Comparison of ENCODE assay signal across 8 mouse cellular contexts in genomic region chr7:118111128-118111527, GRCm38 (mm10). TPM values are rescaled to one million over a fixed set of nuclear protein-coding genes. Genes with fewer than 3 reads are reported as not detected.
DNase-seq lines count a peak whose midpoint lies in the region; ATAC-seq and TF ChIP-seq lines count a peak whose summit lies in the region.

No protein-coding gene starts in this region.

- H3K27ac ChIP-seq in kidney, embryonic 15.5 days, result no peak overlapping the region
- H3K27ac ChIP-seq in embryonic facial prominence, embryonic 14.5 days (replicated peaks; ENCODE audit: low read depth, low read length), result no peak overlapping the region
- peak overlapping the region; percentile 37; the same call in 1 of the 2 replicates for H3K27ac ChIP-seq in intestine, postnatal 0 days (ENCODE audit: low read depth, low read length)

- no peaks in the 10 kb centered on the region for H3K9me3 ChIP-seq in kidney, embryonic 15.5 days (replicated peaks)
- H3K9me3 ChIP-seq in embryonic facial prominence, embryonic 14.5 days (ENCODE audit: control insufficient read depth, low read length), result no peaks in the 10 kb centered on the region
- no peaks in the 10 kb centered on the region for H3K9me3 ChIP-seq in intestine, postnatal 0 days (ENCODE audit: control insufficient read depth)

- H3K4me1 ChIP-seq in kidney, embryonic 15.5 days, result peaks cover 41% of the 10 kb centered on the region
- peaks cover 29% of the 10 kb centered on the region for H3K4me1 ChIP-seq in embryonic facial prominence, embryonic 14.5 days (ENCODE audit: control insufficient read depth, insufficient read depth, low read length)
- H3K4me1 ChIP-seq in intestine, postnatal 0 days (replicated peaks; ENCODE audit: control insufficient read depth, insufficient read depth, low read length), result peaks cover 6% of the 10 kb centered on the region; the same call in 1 of the 2 replicates

- peak overlapping the region; percentile 83 for H3K4me2 ChIP-seq in kidney, embryonic 15.5 days
- H3K4me2 ChIP-seq in embryonic facial prominence, embryonic 14.5 days (ENCODE audit: low read depth, low read length), result peak overlapping the region; percentile 27
- H3K4me2 ChIP-seq in intestine, postnatal 0 days (replicated peaks; ENCODE audit: low read depth), result no peak overlapping the region; the same call in 1 of the 2 replicates
- peak overlapping the region; percentile 18 for H3K4me2 ChIP-seq in myocyte (ENCODE audit: low read depth)

- no peak for ATAC-seq in kidney, embryonic 15.5 days (replicated peaks; ENCODE audit: low FRiP score)
- no peak for ATAC-seq in embryonic facial prominence, embryonic 14.5 days (ENCODE audit: low read depth)
- ATAC-seq in intestine, postnatal 0 days, result no peak

- intact Hi-C loops in left cerebral cortex, postnatal 4 days (cut with DNase I), result no loop called here

- no peak overlapping the region for H3K9ac ChIP-seq in kidney, embryonic 15.5 days
- H3K9ac ChIP-seq in embryonic facial prominence, embryonic 14.5 days (ENCODE audit: low read depth, low read length), result peak overlapping the region; percentile 45
- H3K9ac ChIP-seq in intestine, postnatal 0 days (ENCODE audit: low read depth, low read length), result no peak overlapping the region

- WGBS in kidney, embryonic 15.5 days, result 75% methylated on average over 3 of the region's 3 CpGs
- WGBS in embryonic facial prominence, embryonic 14.5 days, result 77% methylated on average over 3 of the region's 3 CpGs
- 69% methylated on average over 3 of the region's 3 CpGs for WGBS in intestine, postnatal 0 days

- peak overlapping the region; percentile 9; the same call in 1 of the 2 replicates for H3K4me3 ChIP-seq in kidney, embryonic 15.5 days (replicated peaks)
- no peak overlapping the region; the same call in 1 of the 2 replicates for H3K4me3 ChIP-seq in embryonic facial prominence, embryonic 14.5 days (ENCODE audit: low read depth, low read length)
- no peak overlapping the region for H3K4me3 ChIP-seq in intestine, postnatal 0 days (ENCODE audit: low read depth, low read length)
- no peak overlapping the region for H3K4me3 ChIP-seq in myocyte

- no peak for TF ChIP-seq CTCF in intestine, postnatal 0 days (IDR thresholded peaks at IDR 0.05; ENCODE audit: low read depth)

- no peaks in the 10 kb centered on the region for H3K27me3 ChIP-seq in kidney, embryonic 15.5 days
- no peaks in the 10 kb centered on the region for H3K27me3 ChIP-seq in embryonic facial prominence, embryonic 14.5 days (replicated peaks; ENCODE audit: control insufficient read depth, insufficient read depth, low read length)
- H3K27me3 ChIP-seq in intestine, postnatal 0 days (replicated peaks; ENCODE audit: control insufficient read depth, insufficient read depth, low read length), result no peaks in the 10 kb centered on the region
- no peaks in the 10 kb centered on the region for H3K27me3 ChIP-seq in myocyte (ENCODE audit: control insufficient read depth, insufficient read depth, insufficient read length)

- H3K36me3 ChIP-seq in kidney, embryonic 15.5 days, result peaks cover 86% of the 10 kb centered on the region
- H3K36me3 ChIP-seq in embryonic facial prominence, embryonic 14.5 days (ENCODE audit: control insufficient read depth, insufficient read depth, low read length), result peaks cover 88% of the 10 kb centered on the region
- H3K36me3 ChIP-seq in intestine, postnatal 0 days (ENCODE audit: control insufficient read depth, insufficient read depth), result peaks cover 71% of the 10 kb centered on the region
- H3K36me3 ChIP-seq in myocyte (ENCODE audit: control insufficient read depth, insufficient read depth), result peaks cover 80% of the 10 kb centered on the region

- H3K79me2 ChIP-seq in myocyte (ENCODE audit: control insufficient read depth, insufficient read depth), result peaks cover 58% of the 10 kb centered on the region

- no peak for TF ChIP-seq POLR2A in myocyte (IDR thresholded peaks at IDR 0.05; ENCODE audit: insufficient read length, low read depth)

- no peak for DNase-seq in kidney, postnatal 10 days
- no peak for DNase-seq in embryonic facial prominence, embryonic 14.5 days (ENCODE audit: low spot score)
- no peak for DNase-seq in cerebellum, adult 8-10 months
- no peak for DNase-seq in left cerebral cortex, postnatal 4 days
- no peak for DNase-seq in left cerebral cortex, adult 18-20 months (ENCODE audit: low spot score in 2 of 2)

- H3ac ChIP-seq in myocyte (ENCODE audit: control insufficient read depth, insufficient read length), result no peak overlapping the region

TF ChIP-seq in myocyte, 11 proteins besides CTCF, POLR2A, EP300 and RAD21:
- TF ChIP-seq E2F4 (IDR thresholded peaks at IDR 0.05; ENCODE audit: insufficient read depth) (no peak), POLR2AphosphoS2 (IDR thresholded peaks at IDR 0.05; ENCODE audit: insufficient read length, low read depth) (no peak), CEBPB (IDR thresholded peaks at IDR 0.05; ENCODE audit: insufficient read depth, poor library complexity, severe bottlenecking) (no peak), REST (IDR thresholded peaks at IDR 0.05; ENCODE audit: insufficient read depth, insufficient read length) (no peak), MYOG (IDR thresholded peaks at IDR 0.05; ENCODE audit: control insufficient read depth in 1 of 3, insufficient read depth in 1 of 3, insufficient read length in 2 of 3, low read depth in 2 of 3) (no peak), TCF3 (IDR thresholded peaks at IDR 0.05; ENCODE audit: insufficient read length, low read depth) (no peak), SRF (IDR thresholded peaks at IDR 0.05; ENCODE audit: control insufficient read depth, insufficient read length, low read depth) (no peak), USF1 (IDR thresholded peaks at IDR 0.05; ENCODE audit: low read depth) (no peak), MAX (IDR thresholded peaks at IDR 0.05; ENCODE audit: low read depth) (no peak), MYOD1 (IDR thresholded peaks at IDR 0.05; ENCODE audit: control insufficient read depth in 1 of 3, insufficient read length in 2 of 3, low read depth in 2 of 3) (no peak), TCF12 (IDR thresholded peaks at IDR 0.05; ENCODE audit: insufficient read depth, poor library complexity, severe bottlenecking) (no peak)

RNA-seq across cellular contexts. Expression of gene Rps15a, which starts 4.9 kb away (rescaled TPM):
- 803 and 853 TPM in 2 replicates for polyA plus RNA-seq in kidney, embryonic 15.5 days (2015; fragmentation: Nextera tagmentation; extraction: Ambion mirVana)
- 887 and 1,013 TPM in 2 replicates for polyA plus RNA-seq in embryonic facial prominence, embryonic 14.5 days (2014; fragmentation: Nextera tagmentation; extraction: Ambion mirVana)
- polyA plus RNA-seq in intestine, postnatal 0 days (2015; fragmentation: Nextera tagmentation; extraction: Ambion mirVana), result 433 and 466 TPM in 2 replicates
- polyA plus RNA-seq in myocyte (2012; fragmentation: generic; extraction: Trizol), result 1,920 TPM
- 100 to 1,000 TPM; 738 to 789 TPM for total RNA-seq in left cerebral cortex, postnatal 4 days (2021)
- total RNA-seq in left cerebral cortex, adult 18-20 months (2021), result 100 to 1,000 TPM; 369 to 387 TPM

RNA-seq across cellular contexts. Expression of gene Arl6ip1, which starts 18.3 kb away (rescaled TPM):
- polyA plus RNA-seq in kidney, embryonic 15.5 days (2015; fragmentation: Nextera tagmentation; extraction: Ambion mirVana), result 517 and 562 TPM in 2 replicates
- polyA plus RNA-seq in embryonic facial prominence, embryonic 14.5 days (2014; fragmentation: Nextera tagmentation; extraction: Ambion mirVana), result 267 and 304 TPM in 2 replicates
- 587 and 610 TPM in 2 replicates for polyA plus RNA-seq in intestine, postnatal 0 days (2015; fragmentation: Nextera tagmentation; extraction: Ambion mirVana)
- 120 TPM for polyA plus RNA-seq in myocyte (2012; fragmentation: generic; extraction: Trizol)
- 100 to 1,000 TPM; 177 to 189 TPM for total RNA-seq in left cerebral cortex, postnatal 4 days (2021)
- total RNA-seq in left cerebral cortex, adult 18-20 months (2021), result 100 to 1,000 TPM; 250 to 268 TPM
